Mouse (Mus musculus) spleen, postnatal 4 days (tissue): Measurements from ENCODE around the gene AC153137.1.
A peak's percentile ranks its signal among the peaks of the same experiment; 100 is the strongest.
"Not testable (repeated sequence)": the region's sequence is repeated elsewhere in the genome, so short reads cannot be mapped to it uniquely, and the experiment has no call there.

Experiments
- DNase-seq, 2 experiments: peaks; one replicate each; pipeline ENCODE4 v3.0.0; 2022; ENCODE audit warnings: low spot score in 2 of 2

Gene AC153137.1

GRCm38 (mm10) chr1:30977868-30978267 lies at the start of gene AC153137.1:
Gene AC153137.1 (minus strand): TSS chr1:30977968.
- not testable (repeated sequence) for DNase-seq

- no peak for DNase-seq
Observed at GRCm38 (mm10) chr1:31023173-31023572, 45.4 kb upstream of the AC153137.1 start.

GRCm38 (mm10) chr1:31019283-31019682 lies 41.5 kb upstream of the AC153137.1 start:
- DNase-seq, result no peak

GRCm38 (mm10) chr1:31017377-31017776 lies 39.6 kb upstream of the AC153137.1 start:
- DNase-seq, result no peak

GRCm38 (mm10) chr1:31016068-31016467 lies 38.3 kb upstream of the AC153137.1 start:
- no peak for DNase-seq

- DNase-seq, result no peak
Observed at GRCm38 (mm10) chr1:31015261-31015660, 37.5 kb upstream of the AC153137.1 start.

DNA sequence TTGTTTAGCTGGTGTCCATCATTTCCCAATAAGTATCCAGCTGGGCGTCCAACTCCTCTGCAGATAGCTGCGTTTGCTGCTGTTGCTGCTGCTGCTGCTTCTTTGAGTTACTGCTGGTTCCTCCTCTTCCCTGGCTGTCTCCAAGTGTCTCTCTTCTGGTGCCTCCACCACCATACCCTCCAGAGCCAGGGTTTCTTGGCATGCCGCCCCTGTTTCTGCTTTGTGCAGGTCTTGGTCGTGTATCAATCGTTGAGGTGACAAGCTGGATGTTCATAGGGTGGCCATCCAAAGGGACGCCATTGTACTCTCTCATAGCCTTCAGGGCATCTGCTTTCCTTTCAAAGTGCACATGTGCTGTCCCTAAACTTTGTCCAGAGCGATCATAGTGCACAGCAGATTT lies 529 bp downstream of the AC153137.1 start:
- DNase-seq, result not testable (repeated sequence)

DNA sequence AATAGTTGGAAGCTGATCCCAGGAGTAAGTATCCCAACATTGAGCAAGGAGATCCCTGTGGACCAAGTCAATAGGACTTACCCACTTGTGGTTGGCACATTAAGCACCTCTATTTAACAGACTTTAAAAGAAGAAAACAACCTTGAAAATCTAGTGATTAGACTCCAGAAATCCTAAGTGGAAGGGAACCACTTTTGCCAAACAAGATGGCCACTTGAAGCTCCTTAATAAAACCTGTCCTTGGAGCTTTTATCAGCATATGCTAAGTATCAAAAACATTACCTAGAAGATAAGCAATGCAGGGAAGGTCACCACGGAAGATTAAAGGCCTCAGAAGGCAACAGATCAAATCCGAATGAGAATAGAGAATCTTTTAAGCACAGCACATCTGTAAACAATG lies 26.0 kb downstream of the AC153137.1 start:
- no peak for DNase-seq

GRCm38 (mm10) chr1:30950456-30950835 lies 27.3 kb downstream of the AC153137.1 start:
- no peak for DNase-seq

DNA sequence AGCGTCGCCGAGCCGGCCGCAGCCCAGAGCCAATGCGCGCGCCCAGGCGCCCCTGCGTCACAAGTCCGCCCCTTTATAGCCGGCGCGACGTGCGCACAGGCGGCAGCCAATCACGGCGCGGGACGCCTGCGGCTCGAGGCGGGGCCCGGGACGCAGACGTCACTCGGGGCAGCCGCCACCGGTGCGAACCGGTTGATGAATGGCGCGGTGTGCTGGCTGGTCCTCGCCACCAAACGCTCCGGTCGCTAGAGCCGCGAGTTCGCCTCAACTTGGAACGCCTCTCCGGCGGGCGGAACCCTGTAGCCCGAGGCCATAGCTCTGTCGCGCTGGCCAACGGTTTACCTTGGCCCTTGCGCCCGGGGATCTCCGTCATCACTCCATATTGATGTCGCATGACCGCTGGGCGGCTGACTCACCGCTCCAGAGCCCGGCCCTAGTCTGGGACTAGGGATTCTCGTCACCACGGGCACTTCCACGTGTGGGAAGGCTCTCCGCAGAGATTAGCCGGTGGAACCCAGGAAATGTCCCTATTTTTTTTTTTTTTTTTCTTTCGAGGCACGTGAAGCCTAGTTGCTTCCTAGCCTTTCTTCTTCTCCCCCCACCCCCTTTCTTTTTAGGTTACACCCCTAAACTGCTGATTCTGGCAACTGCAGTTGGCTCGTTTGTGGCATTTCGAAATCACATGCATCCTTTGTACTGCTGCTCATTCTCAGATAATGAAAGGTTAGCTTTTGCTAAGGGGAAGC lies 27.9 kb downstream of the AC153137.1 start:
- DNase-seq, result peak; percentile 95 to 97

GRCm38 (mm10) chr1:30948950-30949639 lies 28.7 kb downstream of the AC153137.1 start:
- DNase-seq, result peak; percentile 62 to 86

DNA sequence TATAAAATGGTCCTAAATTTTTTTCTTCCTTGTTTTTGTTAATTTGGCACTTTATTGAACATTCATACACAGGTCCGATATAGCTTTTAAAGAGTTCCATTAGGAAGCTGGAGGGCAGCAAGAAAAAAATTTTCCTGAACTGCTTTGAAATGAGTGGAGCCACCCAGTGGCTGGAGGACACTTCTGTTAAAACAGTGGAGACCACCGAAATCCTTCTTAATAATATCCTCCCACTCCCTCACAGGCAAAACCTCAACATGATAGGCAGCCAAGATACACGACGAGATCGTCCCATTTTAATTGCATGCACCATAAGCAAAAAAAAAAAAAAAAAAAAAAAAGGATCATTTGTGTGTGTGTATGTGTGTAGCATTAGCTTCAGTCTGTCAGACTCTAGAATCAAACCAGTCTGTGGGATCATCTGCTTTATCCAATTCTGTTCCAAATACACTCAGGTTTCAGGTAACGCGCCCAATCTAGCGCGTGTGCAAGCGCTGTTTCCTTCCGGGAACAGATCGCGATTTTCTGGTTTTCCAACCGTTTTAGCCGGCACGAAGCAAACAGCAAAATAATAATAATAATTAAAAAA lies 29.3 kb downstream of the AC153137.1 start:
- peak in 1 of 2 experiments; percentile 23 for DNase-seq

- DNase-seq, result no peak
Observed at GRCm38 (mm10) chr1:30945136-30945535, 32.6 kb downstream of the AC153137.1 start.

DNA sequence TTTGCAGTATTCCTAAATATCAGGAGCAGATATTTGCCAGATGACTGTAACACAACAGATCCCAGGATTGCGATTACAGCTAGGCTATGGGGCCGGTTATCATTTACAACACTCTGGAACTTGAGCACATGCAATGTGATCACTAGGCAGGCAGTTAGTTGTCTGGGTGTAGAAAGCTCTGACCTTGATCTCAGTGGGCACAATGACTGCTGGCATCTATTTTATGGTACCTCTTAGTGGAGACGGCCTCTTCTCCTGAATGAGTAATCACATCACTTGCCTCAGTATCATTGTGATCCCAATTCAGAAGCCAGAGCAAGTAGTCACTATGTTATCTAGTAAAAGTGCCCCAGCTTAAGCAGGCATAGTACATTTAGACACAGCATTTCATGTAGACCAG lies 37.2 kb downstream of the AC153137.1 start:
- no peak for DNase-seq

GRCm38 (mm10) chr1:30938392-30938791 lies 39.4 kb downstream of the AC153137.1 start:
- no peak for DNase-seq

DNA sequence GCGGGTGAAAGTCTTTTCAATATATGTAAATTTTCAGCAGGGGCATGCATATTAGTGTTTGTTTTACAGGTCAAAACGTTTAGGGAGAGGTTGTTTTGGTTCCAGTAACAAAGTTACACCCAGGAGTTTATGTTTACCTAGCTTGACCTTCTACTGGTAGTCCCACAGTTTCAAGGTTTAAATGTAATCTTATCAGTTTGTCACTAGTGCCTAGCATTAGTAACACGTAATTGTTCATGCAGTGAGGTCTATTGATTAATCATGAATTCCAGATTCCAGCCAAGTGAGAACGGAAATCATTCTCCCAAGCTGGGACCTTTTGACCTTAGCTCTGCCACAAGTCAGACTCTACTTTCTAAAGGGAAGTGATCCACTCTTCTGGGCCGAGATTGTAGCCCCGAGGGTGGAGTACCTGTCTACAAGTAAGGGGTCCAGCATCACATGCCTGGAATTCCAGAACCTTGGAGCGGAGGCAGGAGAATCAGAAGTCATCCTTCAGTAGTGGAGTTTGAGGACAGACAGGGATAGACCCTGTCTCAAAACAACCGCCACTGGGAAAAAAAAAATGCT lies 40.3 kb downstream of the AC153137.1 start:
- no peak for DNase-seq

GRCm38 (mm10) chr1:30936488-30936887 lies 41.3 kb downstream of the AC153137.1 start:
- DNase-seq, result no peak

- no peak for DNase-seq
Observed at GRCm38 (mm10) chr1:30930823-30931222, 46.9 kb downstream of the AC153137.1 start.

DNA sequence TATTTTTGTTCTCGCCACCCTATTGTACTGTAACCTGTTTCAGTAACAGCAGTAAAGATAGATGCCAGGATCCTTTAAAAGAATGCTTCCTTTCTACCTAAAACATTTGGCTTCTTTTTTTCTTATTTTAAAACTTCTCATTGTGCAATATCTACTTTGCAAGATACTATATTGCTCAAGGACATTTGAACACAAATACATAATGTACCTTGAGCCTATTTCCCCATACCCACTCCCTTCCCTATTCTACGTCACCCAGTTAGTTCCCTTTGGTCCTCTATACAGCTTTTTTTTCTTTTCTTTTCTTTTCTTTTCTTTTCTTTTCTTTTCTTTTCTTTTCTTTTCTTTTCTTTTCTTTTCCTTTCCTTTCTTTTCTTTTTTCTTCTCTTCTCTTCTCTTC lies 47.6 kb downstream of the AC153137.1 start:
- no peak for DNase-seq
